Mouse (Mus musculus) olfactory bulb, adult 2 months (tissue): ENCODE results near the gene Sf3a2.

ENCODE experiments used
- CTCF ChIP-seq: fragments of 200-500 bp; IDR thresholded peaks from 2 replicates; pipeline ENCODE4 v1.5.1; 2012; ENCODE audit warnings: low read depth, mild to moderate bottlenecking, low read length, moderate library complexity; ENCODE audit not compliant: insufficient read depth
- POLR2A ChIP-seq: fragments of 200-500 bp; IDR thresholded peaks from 2 replicates; pipeline ENCODE4 v1.6.1; 2012; ENCODE audit warnings: mild to moderate bottlenecking, low read depth, low read length, moderate library complexity; ENCODE audit not compliant: insufficient read depth

- TF ChIP-seq CTCF, result no peak
- no peak for TF ChIP-seq POLR2A
These were observed 40.4 kb downstream of the Sf3a2 start for GRCm38 (mm10) chr10:80838346-80838912.
